Mouse (Mus musculus) retina, embryonic 14.5 days (tissue): ENCODE measurements at regions not wholly inside any gene's neighbourhood (a gene's known extent, or its start where the extent isn't known, plus 50 kb on each side); places are given as distances from the start of the nearest gene placed in this dataset.
"Not testable (repeated sequence)": the region's sequence is repeated elsewhere in the genome, so short reads cannot be mapped to it uniquely, and the experiment has no call there.

Experiments used
- DNase-seq: peaks from one replicate; pipeline ENCODE4 v3.0.0-alpha.2; 2015; ENCODE audit warnings: low spot score

- DNase-seq = no peak
Measured at GRCm38 (mm10) chr2:39633041-39633440, 406.8 kb upstream of the Ppp6c start.

- no peak for DNase-seq
Measured at GRCm38 (mm10) chr2:39614221-39614620, 388.0 kb upstream of the Ppp6c start.

GRCm38 (mm10) chr2:39612809-39613208, 386.6 kb upstream of the Ppp6c start:
- no peak for DNase-seq

- peak; percentile 46 for DNase-seq
Measured at GRCm38 (mm10) chr2:39612236-39612635, 386.0 kb upstream of the Ppp6c start.

DNA sequence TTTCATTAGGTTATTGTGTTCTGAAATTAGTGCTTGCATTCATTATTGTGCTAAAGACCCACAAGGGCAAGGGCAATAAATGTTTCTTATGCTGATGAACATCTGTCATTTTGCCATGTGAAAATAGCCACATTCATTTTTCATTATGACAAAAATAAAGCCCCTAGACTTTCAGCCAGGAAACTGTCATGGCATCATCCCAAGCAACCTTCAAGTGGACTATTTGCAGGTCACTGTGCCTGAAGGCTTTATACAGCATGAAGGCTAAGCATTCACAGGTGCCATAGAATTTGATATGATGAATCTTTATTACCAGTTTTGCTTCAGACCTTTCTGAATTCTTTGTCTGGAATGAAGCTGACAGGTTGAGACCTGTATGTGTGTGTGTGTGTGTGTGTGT, 376.0 kb upstream of the Ppp6c start:
- DNase-seq = no peak

DNA sequence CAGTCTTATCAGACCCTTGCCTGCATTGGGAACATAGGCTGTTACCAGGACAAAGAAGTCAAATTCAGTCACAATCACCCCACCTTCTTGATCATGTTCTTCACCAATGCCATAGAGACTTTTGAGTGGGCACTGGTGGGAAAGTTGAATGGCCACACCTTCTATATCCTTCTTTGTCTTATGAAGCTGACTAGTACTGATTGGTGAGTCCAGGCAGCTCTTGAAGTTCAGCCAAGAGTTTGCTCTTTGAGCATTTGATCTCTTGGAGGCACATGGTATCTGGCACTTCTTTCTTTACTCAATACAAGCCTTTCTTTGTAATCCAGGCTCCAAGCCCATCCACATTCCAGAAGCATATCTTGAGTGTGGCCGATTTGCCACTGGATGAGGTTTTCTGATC, 331.9 kb upstream of the Ppp6c start:
- DNase-seq = no peak

GRCm38 (mm10) chr2:39507984-39508383, 281.7 kb upstream of the Ppp6c start:
- no peak for DNase-seq

GRCm38 (mm10) chr2:39483208-39483912, 257.1 kb upstream of the Ppp6c start:
- peak; percentile 27 for DNase-seq

DNA sequence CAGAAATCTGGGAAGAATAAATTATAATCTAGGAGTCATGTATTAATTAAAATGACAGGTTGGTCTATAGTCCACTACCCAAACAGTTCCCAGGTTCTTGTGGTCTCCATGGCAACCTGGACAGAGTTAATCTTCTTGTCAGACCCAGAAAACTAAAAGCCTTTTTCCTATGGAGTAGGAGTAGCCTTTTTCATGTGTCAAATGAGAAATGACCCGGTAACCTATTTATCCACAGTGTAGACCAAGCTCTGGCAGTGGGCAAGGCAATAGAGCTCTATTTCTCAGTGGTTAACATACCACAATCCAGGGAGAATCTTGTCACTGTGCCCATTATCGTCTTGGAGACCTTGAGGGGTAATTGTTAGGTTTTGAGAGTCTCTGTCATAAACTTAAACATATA, 256.4 kb upstream of the Ppp6c start:
- DNase-seq = peak; percentile 27

DNA sequence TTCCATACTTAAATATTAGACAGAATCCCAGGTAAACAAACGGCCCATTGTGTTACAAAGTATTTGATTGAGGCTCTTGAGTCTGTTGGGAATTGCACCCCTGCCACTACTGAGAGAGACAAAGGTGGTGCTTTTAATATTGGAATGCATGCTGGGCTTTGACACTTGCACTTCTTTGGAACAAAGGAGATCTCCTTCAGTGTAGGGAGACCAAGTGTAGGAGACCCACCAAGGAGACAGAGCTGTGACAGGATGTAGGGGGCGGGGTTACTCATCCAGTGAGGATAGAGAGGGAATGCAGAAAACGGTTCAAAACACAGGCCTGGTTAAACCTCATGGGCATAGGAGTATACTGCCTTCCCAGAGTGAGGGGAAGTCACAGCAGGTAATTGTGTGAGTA, 254.0 kb upstream of the Ppp6c start:
- DNase-seq = no peak

GRCm38 (mm10) chr2:39472925-39473324, 246.7 kb upstream of the Ppp6c start:
- not testable (repeated sequence) for DNase-seq
